Mouse (Mus musculus): ENCODE measurements around the gene Plin4.

DNA sequence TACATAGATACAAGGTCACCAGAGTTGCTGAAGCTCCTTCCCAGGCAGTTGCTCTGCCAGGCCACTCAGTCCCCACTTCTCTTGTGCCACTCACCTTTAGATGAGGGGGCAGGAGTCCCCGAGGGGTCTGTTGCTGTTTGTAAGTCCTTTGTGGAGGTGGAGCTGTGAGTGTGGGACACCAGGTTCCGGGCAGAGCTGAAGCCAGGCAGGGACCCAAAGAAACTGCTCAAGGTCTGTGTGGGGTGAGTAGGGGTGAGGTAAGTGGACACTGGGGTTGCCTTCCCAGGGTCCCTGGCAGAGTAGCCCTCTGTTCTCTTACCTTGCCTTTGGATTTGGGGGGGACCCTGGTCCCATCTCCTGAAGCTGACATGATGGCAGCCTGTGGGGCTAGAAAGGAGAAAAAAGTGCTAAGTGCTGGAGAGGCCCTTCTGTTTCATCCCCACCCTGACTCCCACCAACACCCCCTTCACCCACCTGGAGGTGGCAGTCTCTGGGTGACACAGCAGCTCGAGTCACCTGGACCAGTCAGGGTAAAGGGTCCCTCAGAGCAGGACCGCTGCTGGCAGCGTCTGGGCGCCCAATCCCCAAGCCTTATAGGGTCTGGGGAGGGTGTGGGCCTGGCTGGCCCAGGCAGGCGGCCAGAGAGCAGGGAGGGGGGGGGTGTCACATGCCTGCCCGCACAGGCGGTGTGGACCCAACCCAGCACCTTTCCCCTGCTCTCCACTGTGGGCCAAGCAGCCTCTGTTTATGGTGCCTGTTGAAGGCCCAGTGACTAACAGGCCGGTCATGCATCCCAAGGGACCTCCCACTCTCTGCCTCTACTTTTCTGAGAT lies at the start of gene Plin4:
- TF ChIP-seq GATA1 (IDR thresholded peaks at IDR 0.05; ENCODE audit: low read length), result no peak
- no peak for TF ChIP-seq TAL1 (IDR thresholded peaks at IDR 0.05; ENCODE audit: low read length)
